Mouse (Mus musculus): ENCODE results near the gene Rad9b. TPM values are rescaled to one million over a fixed set of nuclear protein-coding genes. Genes with fewer than 3 reads are reported as not detected.

Gene Rad9b
- polyA plus RNA-seq (2012; rRNA removed), result 4.2 and 4.5 TPM in 2 replicates

GRCm38 (mm10) chr5:122353807-122354491, at the start of gene Rad9b, which contains the start of gene Vps29:
Gene Rad9b (minus strand): TSS chr5:122354233.
Gene Vps29 (plus strand): TSS chr5:122354369.
- TF ChIP-seq POLR2A (IDR thresholded peaks at IDR 0.05; ENCODE audit: low read depth, low read length) (peak; percentile 33), CTCF (conservative IDR thresholded peaks at IDR 0.05; ENCODE audit: insufficient read depth, insufficient read length, low read depth, low read length) (no peak)
- Histone ChIP-seq H3K27me3 (replicated peaks; ENCODE audit: control insufficient read depth, insufficient read depth, low read length) (no peaks in the 10 kb centered on the region), H3K36me3 (ENCODE audit: control insufficient read depth, insufficient read depth, low read length) (no peaks in the 10 kb centered on the region), H3K27ac (ENCODE audit: insufficient read depth, low read depth, low read length) (peak within 1 kb of the TSS; percentile 94), H3K4me1 (ENCODE audit: control insufficient read depth, insufficient read depth, low read length) (no peaks in the 10 kb centered on the region), H3K4me3 (ENCODE audit: insufficient read depth, low read depth, low read length) (peak within 1 kb of the TSS; percentile 69)
- under 1% methylated on average over 51 of the region's 51 CpGs for WGBS
- peak; percentile 99 for DNase-seq

GRCm38 (mm10) chr5:122403362-122403761, 49.3 kb upstream of the Rad9b start:
- Histone ChIP-seq H3K4me3 (ENCODE audit: insufficient read depth, low read depth, low read length) (no peak overlapping the region), H3K27me3 (replicated peaks; ENCODE audit: control insufficient read depth, insufficient read depth, low read length) (no peaks in the 10 kb centered on the region), H3K36me3 (ENCODE audit: control insufficient read depth, insufficient read depth, low read length) (no peaks in the 10 kb centered on the region; the same call in 1 of the 2 replicates), H3K4me1 (ENCODE audit: control insufficient read depth, insufficient read depth, low read length) (peaks cover 13% of the 10 kb centered on the region; the same call in 1 of the 2 replicates), H3K27ac (ENCODE audit: insufficient read depth, low read depth, low read length) (no peak overlapping the region)
- DNase-seq, result no peak
- TF ChIP-seq CTCF (conservative IDR thresholded peaks at IDR 0.05; ENCODE audit: insufficient read depth, insufficient read length, low read depth, low read length), result no peak
- TF ChIP-seq POLR2A (IDR thresholded peaks at IDR 0.05; ENCODE audit: low read depth, low read length), result no peak
- 94% methylated on average over 12 of the region's 12 CpGs for WGBS

- H3K36me3 ChIP-seq (ENCODE audit: control insufficient read depth, insufficient read depth, low read length), result no peaks in the 10 kb centered on the region; the same call in 1 of the 2 replicates
- no peak overlapping the region for H3K4me3 ChIP-seq (ENCODE audit: insufficient read depth, low read depth, low read length)
- TF ChIP-seq CTCF (conservative IDR thresholded peaks at IDR 0.05; ENCODE audit: insufficient read depth, insufficient read length, low read depth, low read length) (no peak), POLR2A (IDR thresholded peaks at IDR 0.05; ENCODE audit: low read depth, low read length) (no peak)
- 76% methylated on average over 5 of the region's 5 CpGs for WGBS
- H3K4me1 ChIP-seq (ENCODE audit: control insufficient read depth, insufficient read depth, low read length), result peaks cover 13% of the 10 kb centered on the region; the same call in 1 of the 2 replicates
- H3K27me3 ChIP-seq (replicated peaks; ENCODE audit: control insufficient read depth, insufficient read depth, low read length), result no peaks in the 10 kb centered on the region
- peak; percentile 41 for DNase-seq
- H3K27ac ChIP-seq (ENCODE audit: insufficient read depth, low read depth, low read length), result no peak overlapping the region
Observed at GRCm38 (mm10) chr5:122402772-122403171, 48.7 kb upstream of the Rad9b start.

- no peaks in the 10 kb centered on the region for H3K27me3 ChIP-seq (replicated peaks; ENCODE audit: control insufficient read depth, insufficient read depth, low read length)
- H3K4me3 ChIP-seq (ENCODE audit: insufficient read depth, low read depth, low read length), result no peak overlapping the region
- 57% methylated on average over 13 of the region's 13 CpGs for WGBS
- TF ChIP-seq CTCF (conservative IDR thresholded peaks at IDR 0.05; ENCODE audit: insufficient read depth, insufficient read length, low read depth, low read length), result no peak
- TF ChIP-seq POLR2A (IDR thresholded peaks at IDR 0.05; ENCODE audit: low read depth, low read length), result no peak
- no peak overlapping the region for H3K27ac ChIP-seq (ENCODE audit: insufficient read depth, low read depth, low read length)
- peaks cover 13% of the 10 kb centered on the region; the same call in 1 of the 2 replicates for H3K4me1 ChIP-seq (ENCODE audit: control insufficient read depth, insufficient read depth, low read length)
- DNase-seq, result peak; percentile 26
- no peaks in the 10 kb centered on the region; the same call in 1 of the 2 replicates for H3K36me3 ChIP-seq (ENCODE audit: control insufficient read depth, insufficient read depth, low read length)
Observed at GRCm38 (mm10) chr5:122402160-122402559, 48.1 kb upstream of the Rad9b start.

- TF ChIP-seq CTCF (conservative IDR thresholded peaks at IDR 0.05; ENCODE audit: insufficient read depth, insufficient read length, low read depth, low read length) (peak; percentile 88), POLR2A (IDR thresholded peaks at IDR 0.05; ENCODE audit: low read depth, low read length) (no peak)
- Histone ChIP-seq H3K27me3 (replicated peaks; ENCODE audit: control insufficient read depth, insufficient read depth, low read length) (no peaks in the 10 kb centered on the region), H3K4me3 (ENCODE audit: insufficient read depth, low read depth, low read length) (no peak overlapping the region), H3K4me1 (ENCODE audit: control insufficient read depth, insufficient read depth, low read length) (peaks cover 13% of the 10 kb centered on the region; the same call in 1 of the 2 replicates), H3K27ac (ENCODE audit: insufficient read depth, low read depth, low read length) (peak overlapping the region; percentile 17; the same call in 1 of the 2 replicates), H3K36me3 (ENCODE audit: control insufficient read depth, insufficient read depth, low read length) (no peaks in the 10 kb centered on the region; the same call in 1 of the 2 replicates)
- WGBS, result 20% methylated on average over 8 of the region's 8 CpGs
- peak; percentile 74 for DNase-seq
Observed at GRCm38 (mm10) chr5:122401303-122401640, 47.2 kb upstream of the Rad9b start.

- H3K36me3 ChIP-seq (ENCODE audit: control insufficient read depth, insufficient read depth, low read length), result no peaks in the 10 kb centered on the region; the same call in 1 of the 2 replicates
- H3K27me3 ChIP-seq (replicated peaks; ENCODE audit: control insufficient read depth, insufficient read depth, low read length), result no peaks in the 10 kb centered on the region
- peak; percentile 87 for DNase-seq
- H3K27ac ChIP-seq (ENCODE audit: insufficient read depth, low read depth, low read length), result peak overlapping the region; percentile 62
- peaks cover 13% of the 10 kb centered on the region; the same call in 1 of the 2 replicates for H3K4me1 ChIP-seq (ENCODE audit: control insufficient read depth, insufficient read depth, low read length)
- TF ChIP-seq CTCF (conservative IDR thresholded peaks at IDR 0.05; ENCODE audit: insufficient read depth, insufficient read length, low read depth, low read length), result no peak
- no peak for TF ChIP-seq POLR2A (IDR thresholded peaks at IDR 0.05; ENCODE audit: low read depth, low read length)
- H3K4me3 ChIP-seq (ENCODE audit: insufficient read depth, low read depth, low read length), result no peak overlapping the region
- WGBS, result 52% methylated on average over 18 of the region's 18 CpGs
Observed at GRCm38 (mm10) chr5:122400628-122401302, 46.7 kb upstream of the Rad9b start.

- Histone ChIP-seq H3K27ac (ENCODE audit: insufficient read depth, low read depth, low read length) (no peak overlapping the region; the same call in 1 of the 2 replicates), H3K36me3 (ENCODE audit: control insufficient read depth, insufficient read depth, low read length) (no peaks in the 10 kb centered on the region; the same call in 1 of the 2 replicates)
Observed at GRCm38 (mm10) chr5:122399871-122400270, 45.8 kb upstream of the Rad9b start.

More at GRCm38 (mm10) chr5:122399871-122400270, 45.8 kb upstream of the Rad9b start:
- Histone ChIP-seq H3K4me3 (ENCODE audit: insufficient read depth, low read depth, low read length) (no peak overlapping the region), H3K4me1 (ENCODE audit: control insufficient read depth, insufficient read depth, low read length) (peaks cover 13% of the 10 kb centered on the region; the same call in 1 of the 2 replicates), H3K27me3 (replicated peaks; ENCODE audit: control insufficient read depth, insufficient read depth, low read length) (no peaks in the 10 kb centered on the region)
- 70% methylated on average over 8 of the region's 8 CpGs for WGBS
- no peak for TF ChIP-seq POLR2A (IDR thresholded peaks at IDR 0.05; ENCODE audit: low read depth, low read length)
- TF ChIP-seq CTCF (conservative IDR thresholded peaks at IDR 0.05; ENCODE audit: insufficient read depth, insufficient read length, low read depth, low read length), result no peak
- no peak for DNase-seq

Measured in kidney, adult 2 months (tissue).